Mouse (Mus musculus) brown adipose tissue, adult 24 weeks (tissue): ENCODE data around the gene Phykpl. TPM values are rescaled to one million over a fixed set of nuclear protein-coding genes. Genes with fewer than 3 reads are reported as not detected.

Experiments used
- H3K27ac ChIP-seq: fragments of 200-500 bp; replicated peaks from 2 replicates; pipeline ENCODE4 v1.5.1; 2012; ENCODE audit warnings: low read depth, mild to moderate bottlenecking, low read length
- H3K4me1 ChIP-seq: fragments of 200-500 bp; 2 replicates; pipeline ENCODE4 v1.6.1; 2012; ENCODE audit warnings: low read length, mixed read lengths; ENCODE audit not compliant: control insufficient read depth, insufficient read depth, insufficient read length
- H3K4me3 ChIP-seq: fragments of 200-500 bp; 2 replicates; pipeline ENCODE4 v1.5.1; 2012; ENCODE audit warnings: low read depth, mild to moderate bottlenecking, low read length, moderate library complexity; ENCODE audit not compliant: insufficient read depth
- polyA plus RNA-seq: library from polyadenylated mRNA; stranded (reverse); fragments of >200 nt; gene quantifications from 2 replicates; pipeline ENCODE4 v1.2.4, GENCODE M21; 2012; ENCODE audit not compliant: missing spikeins, insufficient read depth, insufficient read length

Phykpl gene
- polyA plus RNA-seq, 1 experiment = 10.1 TPM

DNA sequence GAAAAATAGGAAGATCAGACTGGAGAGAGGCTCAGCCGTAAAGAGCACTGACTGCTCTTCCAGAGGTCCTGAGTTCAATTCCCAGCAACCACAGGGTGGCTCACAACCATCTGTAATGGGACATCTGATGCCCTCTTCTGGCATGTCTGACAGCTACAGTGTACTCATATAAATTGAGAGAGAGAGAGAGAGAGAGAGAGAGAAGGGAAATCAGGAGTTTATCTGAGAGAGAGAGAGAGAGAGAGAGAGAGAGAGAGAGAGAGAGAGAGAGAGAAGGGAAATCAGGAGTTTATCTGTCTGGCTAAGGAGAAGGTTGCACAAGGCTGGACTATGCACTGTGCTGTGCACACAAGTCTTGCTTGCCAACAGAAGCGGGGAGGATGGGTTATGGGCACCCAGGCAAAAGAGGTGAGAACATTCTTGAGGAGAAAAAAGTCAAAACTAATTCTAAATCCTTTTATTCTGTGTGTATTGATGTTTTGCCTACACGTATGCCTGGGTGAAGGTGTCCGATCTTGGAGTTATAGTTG lies 68.4 kb downstream of the Phykpl start:
- no peak overlapping the region for H3K27ac ChIP-seq

DNA sequence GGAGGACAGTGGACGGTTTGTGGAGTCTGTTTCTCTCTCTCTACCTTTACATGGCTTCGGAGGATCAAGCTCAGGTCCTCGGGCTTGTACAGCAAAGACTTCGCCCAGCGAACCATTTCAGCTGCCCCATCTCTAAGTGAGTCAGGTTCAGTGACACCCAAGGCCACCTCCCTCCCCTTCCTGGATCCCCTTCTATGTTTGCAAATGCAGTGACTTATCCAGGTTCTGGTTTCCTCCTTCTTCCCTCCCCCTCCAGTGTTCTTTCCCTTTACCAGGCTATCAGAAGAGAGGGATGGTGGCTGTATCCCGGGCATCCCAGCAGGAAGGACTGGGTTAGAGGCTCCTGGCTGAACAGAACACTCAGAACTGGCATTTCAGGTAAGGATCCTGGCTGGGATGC lies 69.2 kb downstream of the Phykpl start:
- H3K4me1 ChIP-seq = peaks cover 21% of the 10 kb centered on the region
- no peak overlapping the region for H3K4me3 ChIP-seq
- H3K27ac ChIP-seq = no peak overlapping the region

More for the DNA sequence above, 68.4 kb downstream of the Phykpl start:
- Histone ChIP-seq H3K4me3 (no peak overlapping the region), H3K4me1 (peaks cover 17% of the 10 kb centered on the region)

Other genes with a start within 250 kb of the Phykpl start
- gene Hnrnpab, start 22.1 kb downstream of the Phykpl start, polyA plus RNA-seq = 117 and 131 TPM in 2 replicates
- 43.4 and 50.7 TPM in 2 replicates for gene Nhp2, start 35.0 kb downstream of the Phykpl start, polyA plus RNA-seq
- 11.1 and 11.6 TPM in 2 replicates for gene Rmnd5b, start 51.1 kb downstream of the Phykpl start, polyA plus RNA-seq
- gene N4bp3, start 66.1 kb downstream of the Phykpl start, polyA plus RNA-seq = 2.0 and 4.8 TPM in 2 replicates
- 0.46 and 0.52 TPM in 2 replicates for gene D930048N14Rik, start 66.2 kb downstream of the Phykpl start, polyA plus RNA-seq
- 76.0 and 82.6 TPM in 2 replicates for gene 0610009B22Rik, start 104.1 kb downstream of the Phykpl start, polyA plus RNA-seq
- gene Sec24a, start 178.9 kb downstream of the Phykpl start, polyA plus RNA-seq = 8.8 and 12.5 TPM in 2 replicates
- 158 and 181 TPM in 2 replicates for gene Sar1b, start 178.9 kb downstream of the Phykpl start, polyA plus RNA-seq